Mouse (Mus musculus): ENCODE results near the gene Cnpy3. TPM values are rescaled to one million over a fixed set of nuclear protein-coding genes. Genes with fewer than 3 reads are reported as not detected.

The Cnpy3 gene
- polyA plus RNA-seq, 1 experiment from 2014 or later = 55.1 TPM

Other genes starting within 250 kb of the Cnpy3 start
- 2.5 and 2.8 TPM in 2 replicates for gene Cul9, start 205.8 kb downstream of the Cnpy3 start, polyA plus RNA-seq (2015; fragmentation: Nextera tagmentation; extraction: Ambion mirVana)
- gene Srf, start 196.0 kb downstream of the Cnpy3 start, polyA plus RNA-seq (2015; fragmentation: Nextera tagmentation; extraction: Ambion mirVana) = 5.0 and 7.5 TPM in 2 replicates
- gene Ptk7, start 122.7 kb downstream of the Cnpy3 start, polyA plus RNA-seq (2015; fragmentation: Nextera tagmentation; extraction: Ambion mirVana) = 24.7 and 25.1 TPM in 2 replicates
- gene Klc4, start 106.2 kb downstream of the Cnpy3 start, polyA plus RNA-seq (2015; fragmentation: Nextera tagmentation; extraction: Ambion mirVana) = 17.7 and 18.4 TPM in 2 replicates
- 110 and 113 TPM in 2 replicates for gene Mrpl2, start 106.0 kb downstream of the Cnpy3 start, polyA plus RNA-seq (2015; fragmentation: Nextera tagmentation; extraction: Ambion mirVana)
- 14.0 and 16.0 TPM in 2 replicates for gene Cul7, start 101.9 kb downstream of the Cnpy3 start, polyA plus RNA-seq (2015; fragmentation: Nextera tagmentation; extraction: Ambion mirVana)
- gene Rrp36, start 77.9 kb downstream of the Cnpy3 start, polyA plus RNA-seq (2015; fragmentation: Nextera tagmentation; extraction: Ambion mirVana) = 53.2 and 68.6 TPM in 2 replicates
- gene Mea1, start 73.4 kb downstream of the Cnpy3 start, polyA plus RNA-seq (2015; fragmentation: Nextera tagmentation; extraction: Ambion mirVana) = 106 and 109 TPM in 2 replicates
- gene Klhdc3, start 71.3 kb downstream of the Cnpy3 start, polyA plus RNA-seq (2015; fragmentation: Nextera tagmentation; extraction: Ambion mirVana) = 77.8 and 78.6 TPM in 2 replicates
- gene Ppp2r5d, start 47.1 kb downstream of the Cnpy3 start, polyA plus RNA-seq (2015; fragmentation: Nextera tagmentation; extraction: Ambion mirVana) = 54.0 and 56.6 TPM in 2 replicates
- gene Pex6, start 40.8 kb downstream of the Cnpy3 start, polyA plus RNA-seq (2015; fragmentation: Nextera tagmentation; extraction: Ambion mirVana) = 22.8 and 23.3 TPM in 2 replicates
- 2.9 and 3.0 TPM in 2 replicates for gene Gnmt, start 23.0 kb downstream of the Cnpy3 start, polyA plus RNA-seq (2015; fragmentation: Nextera tagmentation; extraction: Ambion mirVana)
- 118 and 120 TPM in 2 replicates for gene Ptcra, start 11.5 kb upstream of the Cnpy3 start, polyA plus RNA-seq (2015; fragmentation: Nextera tagmentation; extraction: Ambion mirVana)
- gene 2310039H08Rik, start 20.4 kb upstream of the Cnpy3 start, polyA plus RNA-seq (2015; fragmentation: Nextera tagmentation; extraction: Ambion mirVana) = 112 and 116 TPM in 2 replicates
- gene Rpl7l1, start 30.5 kb upstream of the Cnpy3 start, polyA plus RNA-seq (2015; fragmentation: Nextera tagmentation; extraction: Ambion mirVana) = 136 and 137 TPM in 2 replicates
- gene Bicral, start 106.3 kb upstream of the Cnpy3 start, polyA plus RNA-seq (2015; fragmentation: Nextera tagmentation; extraction: Ambion mirVana) = 4.5 and 5.6 TPM in 2 replicates
- gene Tbcc, start 138.5 kb upstream of the Cnpy3 start, polyA plus RNA-seq (2015; fragmentation: Nextera tagmentation; extraction: Ambion mirVana) = 54.1 and 60.3 TPM in 2 replicates
- not detected in 2 replicates for gene Prph2, start 158.2 kb upstream of the Cnpy3 start, polyA plus RNA-seq (2015; fragmentation: Nextera tagmentation; extraction: Ambion mirVana)

All from thymus, postnatal 0 days (tissue).